Mouse (Mus musculus) left cerebral cortex, postnatal 4 days (tissue): Measurements from ENCODE around the gene Enpep. TPM values are rescaled to one million over a fixed set of nuclear protein-coding genes. Genes with fewer than 3 reads are reported as not detected.

ENCODE experiments used
- DNase-seq: peaks from one replicate; pipeline ENCODE4 v3.0.0-alpha.2; 2022
- intact Hi-C: fragments of 180-260 bp; cut with DNase I; formaldehyde crosslinking; loops from one replicate; pipeline ENCODE4 v1.15.1; 2025
- total RNA-seq, 2 experiments: library from RNA; stranded (reverse); gene quantifications; 2 replicates each; pipeline ENCODE4 v1.2.3; 2021

Enpep gene
- total RNA-seq = 1 to 10 TPM; 1.4 to 2.2 TPM

- peak; percentile 47 for DNase-seq
- intact Hi-C loops = no loop called here
These were observed at the start of gene Enpep for GRCm38 (mm10) chr3:129332586-129332985. Gene Enpep, minus strand, starts transcription at chr3:129332720.

DNA sequence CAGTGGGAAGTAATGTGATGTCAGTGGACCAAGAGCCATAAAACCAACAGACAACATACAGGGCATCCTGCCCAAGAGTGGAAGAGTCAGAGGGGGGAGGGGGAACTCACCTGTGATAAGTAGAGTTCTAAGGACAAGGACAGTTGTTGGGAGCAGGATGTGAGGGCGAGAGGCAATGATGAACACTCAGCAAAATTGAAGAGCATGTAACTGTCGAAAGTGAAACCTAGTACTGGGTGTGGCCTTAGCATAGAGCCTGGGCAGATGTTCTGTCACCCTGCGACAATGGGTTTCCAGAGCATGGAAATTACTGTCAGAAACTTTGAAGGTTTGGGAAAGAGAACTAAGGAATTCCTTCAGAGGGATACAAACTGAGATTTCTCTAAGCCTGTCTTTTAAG is 46.6 kb upstream of the Enpep start:
- intact Hi-C loops = no loop called here
- DNase-seq = no peak

DNA sequence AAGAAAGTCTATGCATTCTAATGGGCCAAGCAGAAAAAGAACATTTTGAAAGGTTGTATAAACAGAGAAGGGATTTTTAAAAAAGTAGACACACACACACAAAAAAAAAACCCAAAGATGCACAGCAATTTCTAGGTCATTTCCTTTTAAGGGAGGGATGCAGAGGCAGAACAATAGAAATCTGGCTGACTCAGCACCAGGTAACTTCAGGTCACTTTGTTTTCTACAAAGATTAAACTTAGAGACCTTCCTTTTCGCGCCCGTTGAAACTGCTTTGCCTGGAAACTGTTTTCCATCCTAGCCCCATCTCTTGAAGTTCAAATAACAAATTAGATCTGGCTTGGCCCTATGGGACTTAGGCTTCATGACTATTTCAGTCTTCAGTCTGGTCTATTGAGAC is 42.6 kb upstream of the Enpep start:
- no peak for DNase-seq
- intact Hi-C loops = no loop called here

DNA sequence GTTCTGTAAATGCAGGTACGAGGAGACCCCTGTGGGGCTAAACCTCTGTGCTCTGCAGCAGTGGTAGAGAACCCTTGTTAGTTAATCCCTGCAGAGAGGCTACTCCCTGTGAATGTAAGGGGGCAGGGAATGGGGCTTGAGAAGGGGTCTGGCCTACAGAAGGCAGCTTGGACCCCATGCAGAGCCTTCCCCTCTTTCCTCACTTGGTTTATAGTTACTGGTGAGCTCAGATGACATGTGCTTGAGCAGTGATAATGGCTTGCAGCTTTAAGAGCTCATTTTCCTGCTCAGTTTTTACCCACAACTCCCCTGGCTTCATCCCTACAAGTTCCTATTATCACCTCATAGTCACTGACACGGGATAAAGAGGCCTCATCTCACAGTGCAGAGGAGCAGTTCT is 40.6 kb upstream of the Enpep start:
- intact Hi-C loops = no loop called here
- DNase-seq = no peak

DNA sequence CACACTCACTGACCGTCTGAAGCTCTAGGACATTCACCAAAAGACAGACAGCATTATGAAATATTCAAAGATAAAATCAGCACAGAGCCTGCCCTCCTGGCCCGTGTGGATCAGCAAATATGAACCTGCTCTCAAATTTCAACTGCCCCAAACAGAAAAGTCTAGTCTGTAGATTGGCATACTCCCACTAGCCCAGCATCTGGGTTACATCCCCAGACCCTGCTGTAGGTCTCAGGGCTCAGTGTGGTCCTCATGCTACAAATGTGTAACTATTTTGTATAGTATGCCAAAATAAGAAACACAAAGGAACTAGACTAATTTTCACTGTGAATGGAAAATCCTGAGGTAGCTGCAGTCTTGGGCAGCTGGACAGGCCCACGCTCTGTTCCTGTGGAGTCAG is 37.0 kb upstream of the Enpep start:
- intact Hi-C loops = no loop called here

GRCm38 (mm10) chr3:129365919-129366318 is 33.4 kb upstream of the Enpep start:
- DNase-seq = no peak

More for the DNA sequence above, 37.0 kb upstream of the Enpep start:
- no peak for DNase-seq

GRCm38 (mm10) chr3:129364818-129365390 is 32.4 kb upstream of the Enpep start:
- no peak for DNase-seq
- intact Hi-C loops = no loop called here

More at GRCm38 (mm10) chr3:129365919-129366318, 33.4 kb upstream of the Enpep start:
- intact Hi-C loops = no loop called here

- no peak for DNase-seq
- intact Hi-C loops = no loop called here
These were observed 30.9 kb upstream of the Enpep start for GRCm38 (mm10) chr3:129363426-129363825.

DNA sequence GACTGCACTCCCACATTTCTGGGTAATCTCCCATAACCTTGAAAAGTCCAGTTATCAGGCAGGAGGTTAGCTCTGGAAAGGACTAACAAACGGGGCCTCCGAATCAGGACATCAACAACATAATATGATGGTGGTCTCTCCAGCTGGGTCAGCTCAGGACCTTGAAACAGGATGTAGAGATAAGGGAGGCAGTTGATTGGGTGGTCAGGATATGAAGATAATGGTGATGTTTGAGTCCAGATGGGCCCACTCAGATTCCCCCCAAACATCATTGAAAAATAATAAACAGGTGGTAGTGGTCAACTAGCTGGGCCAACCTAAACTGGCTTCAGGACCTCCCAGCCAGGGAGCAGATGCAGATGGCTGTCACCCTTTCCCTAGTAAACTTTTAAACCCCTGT is 25.6 kb upstream of the Enpep start:
- intact Hi-C loops = no loop called here
- DNase-seq = no peak

- intact Hi-C loops = no loop called here
- DNase-seq = no peak
These were observed 21.4 kb upstream of the Enpep start for GRCm38 (mm10) chr3:129353901-129354300.

DNA sequence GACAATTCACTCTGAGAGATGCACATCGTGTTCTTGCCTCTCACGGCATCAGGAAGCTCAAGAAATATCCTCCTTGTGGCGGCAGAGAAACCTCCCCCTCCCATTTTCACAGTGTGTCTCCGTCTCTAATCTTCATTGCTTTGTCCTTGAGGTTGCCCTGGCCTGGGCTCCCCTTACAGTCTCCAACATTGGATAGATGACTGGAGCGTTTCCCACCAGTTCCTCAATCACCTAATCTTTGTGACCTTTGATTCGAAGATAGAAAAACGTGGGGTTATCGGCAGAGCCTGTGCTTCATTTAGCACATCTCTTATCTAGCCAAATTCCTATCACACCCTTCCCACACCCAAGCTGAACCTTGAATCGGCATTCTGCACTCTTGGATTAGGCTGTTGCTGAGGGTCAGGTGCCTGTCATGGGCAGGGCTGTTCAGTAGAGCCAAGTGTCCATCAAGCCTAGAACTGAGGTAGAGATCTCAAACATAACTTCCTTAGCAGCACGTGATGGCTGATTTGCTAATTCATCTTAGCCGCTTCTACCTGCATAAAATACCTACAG is 18.9 kb upstream of the Enpep start:
- no peak for DNase-seq
- intact Hi-C loops = no loop called here

DNA sequence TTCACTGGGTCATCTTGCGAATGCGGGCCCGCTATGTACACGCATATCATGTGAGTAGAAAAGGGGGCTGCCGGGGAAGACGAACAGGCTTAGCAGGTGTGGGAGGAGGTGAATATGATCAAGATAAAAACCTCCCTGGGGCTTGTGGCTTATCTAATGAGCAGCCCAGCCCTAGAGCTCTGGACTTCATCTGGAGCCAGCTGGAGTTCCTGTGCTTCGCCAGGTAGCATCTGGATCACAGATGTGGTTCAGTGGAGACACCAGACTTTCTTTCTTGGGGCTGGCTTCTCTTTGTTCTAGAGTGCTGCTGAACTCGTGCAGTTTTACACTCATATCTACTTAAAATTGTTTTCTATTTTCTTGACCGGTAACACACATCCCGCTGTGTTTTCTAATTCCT is 14.8 kb upstream of the Enpep start:
- no peak for DNase-seq
- intact Hi-C loops = no loop called here

DNA sequence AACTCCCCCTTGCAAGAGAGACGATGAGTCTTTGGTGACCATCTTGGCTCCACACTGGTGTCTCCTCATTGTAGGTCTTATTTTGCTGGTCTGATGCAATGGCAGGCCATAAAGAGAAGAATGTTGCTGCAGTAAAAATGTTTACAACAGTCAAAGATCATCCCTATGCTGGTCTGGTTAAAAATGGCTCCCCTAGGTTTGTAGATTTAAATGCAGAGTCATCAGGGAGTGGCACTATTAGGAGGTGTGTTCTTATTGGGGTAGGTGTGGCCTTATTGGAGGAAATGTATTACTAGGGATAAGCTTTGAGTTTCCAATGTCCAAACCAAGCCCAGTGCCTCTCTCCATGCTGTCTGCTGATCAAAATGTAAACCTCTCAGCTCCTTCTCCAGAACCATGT is 10.2 kb upstream of the Enpep start:
- intact Hi-C loops = no loop called here
- DNase-seq = no peak

- intact Hi-C loops = no loop called here
These were observed 8.5 kb upstream of the Enpep start for GRCm38 (mm10) chr3:129341066-129341465.

DNA sequence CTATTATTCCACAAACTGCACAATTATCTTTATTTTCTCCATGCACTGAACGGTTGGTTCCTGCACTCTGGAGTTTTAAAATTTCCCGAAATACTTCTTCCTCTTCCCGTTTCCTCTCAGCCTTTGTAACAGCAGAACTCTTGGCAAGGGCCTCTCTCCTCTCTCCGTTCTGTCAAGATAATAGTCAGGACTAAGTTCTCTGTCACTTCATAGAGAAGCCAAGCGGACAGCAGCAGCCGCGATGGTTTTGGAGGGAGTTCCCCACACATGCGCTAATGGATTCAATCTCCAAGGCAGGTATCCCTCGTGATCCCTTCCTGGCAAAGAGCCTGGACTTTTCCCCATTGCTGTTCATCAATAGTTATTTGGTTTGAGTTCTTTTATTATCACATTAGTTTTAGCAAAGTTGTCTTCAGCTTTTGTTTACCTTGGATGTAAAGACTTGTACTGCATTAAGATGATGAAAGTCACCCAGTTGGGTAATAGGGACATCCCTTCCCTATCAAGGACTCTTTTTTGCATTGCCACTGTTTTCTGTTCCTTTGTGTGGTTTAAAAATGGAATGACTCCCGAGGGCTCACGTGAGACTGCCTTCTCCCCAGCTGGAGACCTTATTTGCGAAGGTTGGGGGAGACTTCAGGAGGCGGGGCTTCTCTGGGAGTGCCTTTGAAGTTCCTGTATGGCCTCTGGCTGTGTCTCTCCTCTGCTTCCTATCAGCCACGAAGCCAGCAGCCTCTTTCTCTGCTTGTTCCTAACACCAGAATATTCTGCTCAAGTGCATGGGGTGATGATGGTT is 6.0 kb upstream of the Enpep start:
- intact Hi-C loops = no loop called here
- DNase-seq = no peak

More at GRCm38 (mm10) chr3:129341066-129341465, 8.5 kb upstream of the Enpep start:
- DNase-seq = no peak

DNA sequence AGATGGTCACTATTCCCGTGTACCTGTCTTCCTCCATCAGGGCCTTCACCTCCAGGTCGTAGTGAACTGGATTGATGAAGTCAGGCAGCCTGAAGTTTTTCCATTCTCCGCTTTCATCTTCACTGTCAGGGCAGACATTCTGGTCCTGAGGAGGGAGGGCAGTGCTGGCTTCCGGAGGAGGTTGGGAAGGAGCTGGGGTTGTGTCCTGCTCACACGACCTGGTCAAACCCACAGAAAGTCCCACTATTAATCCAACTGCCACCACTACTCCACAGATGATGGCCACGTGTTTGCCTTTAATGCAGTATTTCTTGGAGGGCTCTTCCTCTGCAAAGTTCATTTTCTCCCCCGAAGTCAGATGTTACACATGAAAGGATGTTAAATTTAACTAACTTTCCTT is 378 bp downstream of the Enpep start:
- intact Hi-C loops = no loop called here
- no peak for DNase-seq

DNA sequence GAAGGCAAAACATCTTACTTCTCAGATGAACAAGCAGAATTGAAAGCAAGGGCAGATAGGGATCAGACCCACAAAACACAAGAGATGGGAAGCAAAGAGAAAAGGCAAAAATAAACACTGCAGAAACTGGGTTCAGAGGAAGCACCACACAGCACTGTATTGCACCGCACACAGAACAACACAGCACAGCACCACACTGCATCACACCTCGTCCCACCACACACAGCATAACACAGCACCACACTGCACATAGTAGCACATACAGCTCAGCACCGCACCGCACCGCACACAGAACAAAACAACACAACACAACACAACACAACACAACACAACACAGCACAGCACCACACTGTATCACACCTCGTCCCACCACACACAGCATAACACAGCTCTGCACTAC is 1.1 kb downstream of the Enpep start:
- intact Hi-C loops = no loop called here

GRCm38 (mm10) chr3:129328056-129328455 is 4.5 kb downstream of the Enpep start:
- intact Hi-C loops = no loop called here

More for the DNA sequence above, 1.1 kb downstream of the Enpep start:
- no peak for DNase-seq

GRCm38 (mm10) chr3:129321585-129321984 is 10.9 kb downstream of the Enpep start:
- DNase-seq = no peak
- intact Hi-C loops = no loop called here

More at GRCm38 (mm10) chr3:129328056-129328455, 4.5 kb downstream of the Enpep start:
- DNase-seq = no peak

- intact Hi-C loops = no loop called here
- DNase-seq = no peak
These were observed 15.3 kb downstream of the Enpep start for GRCm38 (mm10) chr3:129317032-129317729.

DNA sequence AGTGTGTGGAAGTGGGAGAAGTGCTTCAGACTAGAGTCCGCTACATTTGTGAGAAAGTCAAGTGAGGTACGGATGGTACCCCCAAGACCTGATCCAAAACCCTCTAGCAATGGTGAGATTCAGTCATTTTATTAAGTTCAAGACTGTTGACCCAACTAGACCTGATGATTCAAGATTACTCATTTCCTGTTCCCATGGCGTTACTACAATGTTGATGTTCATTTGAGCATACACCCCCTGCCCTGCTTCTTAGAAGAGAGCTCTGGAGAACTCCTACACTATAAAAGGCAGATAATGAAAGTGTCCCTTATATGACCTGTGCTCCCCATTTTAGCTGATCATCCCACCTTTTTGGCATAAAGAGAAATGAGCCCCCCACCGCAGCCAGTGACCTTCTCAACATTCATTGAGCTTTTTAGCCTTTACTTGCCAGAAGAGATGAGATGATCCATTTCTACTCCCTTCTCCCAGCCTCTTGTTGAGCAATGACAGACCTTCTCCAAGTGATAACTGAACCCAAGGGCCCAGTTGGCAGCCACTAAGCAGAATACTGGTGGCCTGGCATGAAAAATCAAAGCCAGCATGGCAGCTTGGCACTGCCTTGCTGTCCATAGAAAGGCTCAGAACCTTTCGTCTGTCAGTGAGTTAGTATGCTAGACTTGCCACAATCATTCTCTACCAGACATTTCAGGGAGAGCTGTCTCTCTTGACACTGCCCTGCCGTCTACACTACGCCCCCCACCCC is 18.7 kb downstream of the Enpep start:
- peak; percentile 27 for DNase-seq
- intact Hi-C loops = no loop called here
